Mouse (Mus musculus) heart, embryonic 10.5 days (tissue): Measurements from ENCODE around the gene Mprip. TPM values are rescaled to one million over a fixed set of nuclear protein-coding genes. Genes with fewer than 3 reads are reported as not detected.
"Not testable (repeated sequence)": the region's sequence is repeated elsewhere in the genome, so short reads cannot be mapped to it uniquely, and the experiment has no call there.

Source experiments
- DNase-seq: peaks from one replicate; pipeline ENCODE4 v3.0.0-alpha.2; 2017; ENCODE audit warnings: low spot score
- H3K27ac ChIP-seq: fragments of 300-500 bp; sonication (generic); 2 replicates; pipeline ENCODE4 v1.5.1; 2016; ENCODE audit warnings: mild to moderate bottlenecking
- H3K27me3 ChIP-seq: fragments of 300-500 bp; sonication (generic); 2 replicates; pipeline ENCODE4 v1.6.1; 2016; ENCODE audit warnings: mild to moderate bottlenecking; ENCODE audit not compliant: poor library complexity, insufficient read depth, severe bottlenecking
- H3K36me3 ChIP-seq: fragments of 300-500 bp; sonication (generic); 2 replicates; pipeline ENCODE4 v1.6.1; 2016; ENCODE audit warnings: mild to moderate bottlenecking, moderate library complexity
- H3K4me1 ChIP-seq: fragments of 300-500 bp; sonication (generic); 2 replicates; pipeline ENCODE4 v1.6.1; 2016; ENCODE audit warnings: mild to moderate bottlenecking
- H3K4me3 ChIP-seq: fragments of 300-500 bp; sonication (generic); 2 replicates; pipeline ENCODE4 v1.5.1; 2016; ENCODE audit warnings: mild to moderate bottlenecking, moderate library complexity
- H3K9me3 ChIP-seq: fragments of 300-500 bp; sonication (generic); 2 replicates; pipeline ENCODE4 v1.6.1; 2016; ENCODE audit warnings: mild to moderate bottlenecking, moderate library complexity
- WGBS: fragments of 180-500 bp; shearing (Covaris S2); methylation state at CpG from one replicate; pipeline ENCODE4 v1.1.7; 2016; 5-methylcytosine and 5-hydroxymethylcytosine counted together
- polyA plus RNA-seq: library from polyadenylated mRNA; unstranded; fragments of >200 nt; fragmentation: Nextera tagmentation; extraction: Ambion mirVana; gene quantifications from 2 replicates; pipeline ENCODE4 v1.2.1, GENCODE M21; 2016

The Mprip gene
- polyA plus RNA-seq, 1 experiment from 2014 or later = 36.6 TPM

DNA sequence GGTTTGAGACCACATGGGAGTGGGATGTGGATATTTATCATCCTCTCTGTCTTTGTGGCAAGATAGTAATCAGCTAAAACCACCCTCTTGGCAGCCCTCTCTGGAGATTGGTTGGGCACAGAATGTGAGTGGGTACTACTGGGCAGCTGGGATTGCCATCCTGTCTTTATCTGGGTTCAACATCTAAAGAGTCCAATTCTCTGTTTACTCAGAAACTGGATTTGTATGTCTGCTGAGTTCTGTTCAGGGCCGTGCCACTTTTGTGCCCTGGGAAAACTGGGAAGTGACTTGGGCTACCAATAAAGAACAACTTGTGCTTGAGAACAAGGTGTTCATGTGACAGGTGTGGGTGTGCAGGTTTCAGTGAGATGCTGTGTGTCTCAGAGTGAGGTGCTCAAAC is 73.2 kb downstream of the Mprip start:
- Histone ChIP-seq H3K36me3 (peaks cover 84% of the 10 kb centered on the region), H3K27ac (no peak overlapping the region), H3K4me1 (0 out of 2 replicates have a peak, but pooled peaks cover 11% of the 10 kb centered on the region), H3K27me3 (no peaks in the 10 kb centered on the region), H3K4me3 (no peak overlapping the region), H3K9me3 (no peaks in the 10 kb centered on the region)
- DNase-seq = no peak
- WGBS = 89% methylated on average over 1 of the region's 1 CpGs

DNA sequence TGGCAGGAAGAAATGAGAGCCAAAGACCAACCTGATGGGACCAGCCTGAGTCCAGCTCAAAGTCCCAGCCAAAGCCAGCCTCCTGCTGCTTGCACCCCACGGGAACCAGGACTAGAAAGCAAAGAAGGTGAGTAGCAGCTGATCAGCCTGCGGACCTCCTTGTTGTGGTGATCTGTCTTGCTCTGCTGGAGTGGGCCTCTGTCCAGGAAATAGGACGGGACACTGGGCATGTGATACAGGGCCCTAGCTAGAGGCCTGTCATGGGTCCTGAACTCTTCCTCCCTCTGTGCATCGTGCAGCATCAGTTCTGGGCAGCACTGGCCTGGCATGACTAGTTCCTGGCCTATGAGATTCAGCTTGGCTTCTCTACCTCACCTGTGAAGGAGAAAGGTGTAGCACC is 74.8 kb downstream of the Mprip start:
- Histone ChIP-seq H3K36me3 (peaks cover 84% of the 10 kb centered on the region), H3K4me1 (0 out of 2 replicates have a peak, but pooled peaks cover 11% of the 10 kb centered on the region)
- not testable (repeated sequence) for DNase-seq, H3K27me3 ChIP-seq, H3K27ac ChIP-seq, H3K4me3 ChIP-seq, H3K9me3 ChIP-seq
- 91% methylated on average over 4 of the region's 4 CpGs for WGBS

DNA sequence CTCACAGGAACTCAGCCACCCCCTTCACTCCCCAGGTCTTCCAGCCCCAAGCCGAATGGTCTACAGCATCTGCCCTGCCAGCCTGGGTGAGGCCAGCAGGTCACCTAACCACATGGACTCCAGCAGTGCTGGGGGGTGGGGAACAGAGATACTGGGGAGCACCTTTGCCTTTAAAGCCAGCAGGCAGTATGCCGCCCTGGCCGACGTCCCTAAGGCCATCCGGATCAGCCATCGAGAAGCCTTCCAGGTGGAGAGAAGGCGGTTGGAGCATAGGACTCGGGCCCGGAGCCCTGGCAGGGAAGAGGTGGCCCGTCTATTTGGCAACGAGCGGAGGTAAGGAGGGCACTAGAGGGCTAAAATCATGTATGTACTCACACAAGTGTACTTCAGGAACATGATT is 76.1 kb downstream of the Mprip start:
- 92% methylated on average over 12 of the region's 12 CpGs for WGBS
- no peak for DNase-seq
- H3K4me1 ChIP-seq = 0 out of 2 replicates have a peak, but pooled peaks cover 9% of the 10 kb centered on the region
- H3K27me3 ChIP-seq = no peaks in the 10 kb centered on the region
- H3K36me3 ChIP-seq = peaks cover 87% of the 10 kb centered on the region
- no peak overlapping the region for H3K27ac ChIP-seq
- no peak overlapping the region for H3K4me3 ChIP-seq
- H3K9me3 ChIP-seq = no peaks in the 10 kb centered on the region

DNA sequence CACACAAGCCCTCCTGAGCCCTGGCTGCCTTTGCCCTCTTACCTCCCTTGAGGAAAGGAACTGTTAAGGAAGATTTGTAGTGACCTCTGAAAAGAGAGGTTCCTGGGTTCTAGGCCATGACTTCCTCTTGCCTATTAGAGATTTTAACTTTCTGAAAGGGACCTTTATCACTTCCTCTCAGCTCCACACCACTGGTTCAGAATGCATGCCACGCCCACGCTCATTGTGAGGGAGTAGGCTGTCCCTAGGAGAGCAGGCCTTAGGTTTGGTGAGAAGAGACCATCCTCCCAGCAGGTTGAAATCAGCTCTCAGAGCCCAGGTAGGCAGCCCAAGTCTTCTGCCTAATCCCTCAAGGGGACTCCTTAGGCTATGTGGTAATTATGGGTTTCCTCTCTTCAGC is 78.9 kb downstream of the Mprip start:
- peaks cover 95% of the 10 kb centered on the region for H3K36me3 ChIP-seq
- H3K4me3 ChIP-seq = no peak overlapping the region
- no peaks in the 10 kb centered on the region for H3K27me3 ChIP-seq
- no peak for DNase-seq
- 88% methylated on average over 2 of the region's 2 CpGs for WGBS
- no peaks in the 10 kb centered on the region for H3K9me3 ChIP-seq
- 0 out of 2 replicates have a peak, but pooled peaks cover 4% of the 10 kb centered on the region for H3K4me1 ChIP-seq
- no peak overlapping the region for H3K27ac ChIP-seq

DNA sequence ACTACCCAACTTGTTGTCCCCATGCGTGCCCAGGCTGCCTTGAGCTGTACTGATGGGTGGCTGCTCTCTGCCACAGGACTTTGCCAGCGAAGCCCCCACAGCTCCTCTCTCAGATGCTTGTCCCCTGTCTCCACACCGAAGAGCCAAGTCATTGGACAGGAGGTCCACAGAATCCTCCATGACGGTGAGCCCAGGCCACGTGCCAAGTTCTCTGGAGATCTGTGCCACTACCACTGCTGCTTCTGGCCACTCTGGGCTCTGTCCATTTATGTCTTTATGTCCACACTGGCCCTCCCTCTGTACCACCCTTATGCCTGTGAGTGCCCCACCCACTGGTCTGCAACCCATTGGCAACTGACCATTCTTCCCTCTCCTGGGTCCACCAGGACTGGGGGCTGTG is 80.8 kb downstream of the Mprip start:
- Histone ChIP-seq H3K4me3 (no peak overlapping the region), H3K4me1 (0 out of 2 replicates have a peak, but pooled peaks cover 4% of the 10 kb centered on the region), H3K27me3 (no peaks in the 10 kb centered on the region), H3K27ac (no peak overlapping the region), H3K36me3 (peaks cover 87% of the 10 kb centered on the region), H3K9me3 (no peaks in the 10 kb centered on the region)
- 97% methylated on average over 5 of the region's 5 CpGs for WGBS
- DNase-seq = no peak

DNA sequence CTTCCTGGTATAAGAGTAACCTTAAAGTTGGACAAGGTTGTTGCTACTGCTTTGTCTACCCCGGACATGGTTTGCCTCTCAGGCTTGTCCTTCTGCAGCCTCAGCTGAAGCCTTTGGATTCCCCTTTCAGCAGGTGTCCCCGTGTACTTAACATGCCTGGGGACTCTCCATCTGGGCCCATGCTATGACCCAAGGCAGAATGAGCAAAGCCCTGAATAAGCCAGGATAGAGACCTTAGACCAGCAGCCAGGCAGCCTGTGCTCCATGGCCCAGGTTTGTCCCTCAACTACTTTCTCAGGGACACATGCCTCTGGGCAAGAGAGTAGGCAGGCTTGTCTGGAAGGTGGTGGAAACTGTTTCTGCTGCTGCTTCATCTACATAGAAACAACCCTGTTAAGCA is 82.2 kb downstream of the Mprip start:
- no peak overlapping the region for H3K27ac ChIP-seq
- H3K9me3 ChIP-seq = no peaks in the 10 kb centered on the region
- no peaks in the 10 kb centered on the region for H3K27me3 ChIP-seq
- 95% methylated on average over 2 of the region's 2 CpGs for WGBS
- H3K36me3 ChIP-seq = peaks cover 78% of the 10 kb centered on the region
- no peak overlapping the region for H3K4me3 ChIP-seq
- H3K4me1 ChIP-seq = 0 out of 2 replicates have a peak, but pooled peaks cover 4% of the 10 kb centered on the region
- no peak for DNase-seq

DNA sequence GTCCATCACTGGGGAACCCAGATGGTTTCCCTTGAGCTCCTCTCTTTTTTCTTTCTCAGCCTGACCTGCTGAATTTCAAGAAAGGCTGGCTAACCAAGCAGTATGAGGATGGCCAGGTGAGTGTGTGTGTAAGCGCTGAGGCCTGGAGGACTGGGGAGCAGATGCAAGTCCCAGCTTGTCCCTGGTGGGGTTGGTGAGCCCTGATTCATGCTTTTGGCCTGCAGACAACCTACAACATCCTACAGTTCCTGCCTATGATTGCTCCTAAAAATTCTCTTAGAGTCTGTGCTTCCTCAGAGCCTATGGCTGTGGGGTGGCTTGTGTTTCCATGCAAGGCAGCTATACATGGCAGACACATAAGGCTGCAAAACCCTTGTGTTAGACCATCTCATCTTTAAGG is 82.6 kb downstream of the Mprip start:
- H3K4me3 ChIP-seq = no peak overlapping the region
- no peaks in the 10 kb centered on the region for H3K9me3 ChIP-seq
- 100% methylated on average over 1 of the region's 1 CpGs for WGBS
- no peak for DNase-seq
- H3K27me3 ChIP-seq = no peaks in the 10 kb centered on the region
- H3K4me1 ChIP-seq = 0 out of 2 replicates have a peak, but pooled peaks cover 4% of the 10 kb centered on the region
- no peak overlapping the region for H3K27ac ChIP-seq
- peaks cover 78% of the 10 kb centered on the region for H3K36me3 ChIP-seq

DNA sequence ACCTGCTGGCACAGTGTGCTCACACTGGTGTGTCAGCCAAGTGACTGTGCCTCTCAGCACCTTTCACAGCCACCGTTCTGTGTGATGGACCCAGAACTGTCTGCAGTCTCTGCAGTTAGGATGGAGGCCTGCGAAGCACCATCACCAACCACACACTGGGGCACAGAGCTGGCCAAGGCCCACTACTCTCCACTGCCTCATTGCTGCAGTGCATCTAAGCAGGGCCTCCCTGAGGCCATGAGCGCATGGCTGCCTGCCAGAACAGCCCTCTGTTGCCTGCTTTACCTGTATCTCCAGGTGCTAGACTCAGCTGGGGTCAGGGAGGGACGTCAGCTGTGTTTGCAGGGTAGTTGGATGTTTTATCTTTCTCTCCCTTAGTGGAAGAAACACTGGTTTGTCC is 83.3 kb downstream of the Mprip start:
- no peak for DNase-seq
- Histone ChIP-seq H3K27ac (no peak overlapping the region), H3K9me3 (no peaks in the 10 kb centered on the region), H3K27me3 (no peaks in the 10 kb centered on the region), H3K4me3 (no peak overlapping the region), H3K4me1 (0 out of 2 replicates have a peak, but pooled peaks cover 4% of the 10 kb centered on the region), H3K36me3 (peaks cover 79% of the 10 kb centered on the region)
- WGBS = 94% methylated on average over 4 of the region's 4 CpGs

DNA sequence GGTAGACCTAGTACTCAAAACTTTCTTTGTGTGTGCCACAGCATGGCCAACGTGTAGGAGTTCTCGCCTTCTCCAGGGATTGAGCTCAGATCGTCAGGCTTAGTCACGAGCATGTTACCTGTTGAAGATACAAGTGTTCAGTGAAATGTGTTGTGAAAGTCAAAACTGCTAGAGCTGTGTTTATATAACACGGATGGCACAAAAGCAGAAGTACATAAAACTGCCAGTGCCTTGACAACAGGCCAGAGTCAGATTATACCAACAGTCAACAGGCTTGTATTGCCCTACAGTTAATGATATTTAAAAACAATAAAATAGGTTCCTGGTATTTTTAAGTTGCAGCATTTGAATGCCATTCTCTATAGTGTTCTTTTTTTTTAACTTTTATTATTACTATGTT is 84.7 kb downstream of the Mprip start:
- peaks cover 79% of the 10 kb centered on the region for H3K36me3 ChIP-seq
- 89% methylated on average over 5 of the region's 5 CpGs for WGBS

DNA sequence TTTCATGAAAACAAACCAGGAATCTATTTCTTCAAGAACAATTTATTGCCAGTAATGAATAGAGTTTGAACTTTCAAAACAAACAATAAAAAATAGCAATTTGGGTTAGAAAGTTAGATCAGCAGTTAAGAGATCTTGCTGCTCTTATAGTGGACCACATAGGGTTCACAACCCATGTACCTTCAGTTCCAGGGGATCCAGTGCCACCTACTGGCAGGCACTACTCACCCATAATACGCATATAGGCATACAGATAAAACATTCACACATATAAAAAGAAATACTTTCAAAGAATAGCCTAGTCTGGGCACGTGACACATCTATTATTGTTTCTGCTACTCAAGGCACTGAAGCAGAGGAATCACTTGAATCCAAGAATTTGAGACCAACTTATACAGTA is 85.5 kb downstream of the Mprip start:
- 84% methylated on average over 2 of the region's 2 CpGs for WGBS
- Histone ChIP-seq H3K4me3 (no peak overlapping the region), H3K27ac (no peak overlapping the region), H3K4me1 (0 out of 2 replicates have a peak, but pooled peaks cover 4% of the 10 kb centered on the region), H3K9me3 (no peaks in the 10 kb centered on the region), H3K36me3 (peaks cover 79% of the 10 kb centered on the region), H3K27me3 (no peaks in the 10 kb centered on the region)
- DNase-seq = no peak

More for the DNA sequence above, 84.7 kb downstream of the Mprip start:
- H3K4me1 ChIP-seq = 0 out of 2 replicates have a peak, but pooled peaks cover 4% of the 10 kb centered on the region
- no peaks in the 10 kb centered on the region for H3K27me3 ChIP-seq
- no peak overlapping the region for H3K4me3 ChIP-seq
- DNase-seq = no peak
- no peak overlapping the region for H3K27ac ChIP-seq
- no peaks in the 10 kb centered on the region for H3K9me3 ChIP-seq

DNA sequence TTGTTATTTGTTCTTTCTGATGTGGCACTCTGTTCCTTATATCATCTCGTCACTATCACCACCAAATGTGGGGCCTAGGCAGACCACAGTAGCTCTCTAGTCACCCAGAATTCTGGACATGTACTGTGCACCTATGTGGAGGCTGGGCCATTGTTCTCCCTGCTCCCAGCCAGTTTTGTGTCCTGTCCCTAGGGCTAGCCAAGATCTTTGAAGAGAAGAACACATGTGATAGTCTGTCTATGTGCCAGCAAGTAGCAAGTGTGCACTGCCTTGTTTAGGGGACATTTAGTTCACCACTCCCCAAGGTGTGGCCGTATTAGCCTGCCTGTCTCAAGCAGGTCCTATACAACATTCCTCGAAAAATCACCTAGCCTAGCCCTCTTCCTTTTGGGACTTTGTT is 87.9 kb downstream of the Mprip start:
- Histone ChIP-seq H3K4me1 (no peaks in the 10 kb centered on the region), H3K4me3 (no peak overlapping the region), H3K36me3 (peaks cover 79% of the 10 kb centered on the region), H3K9me3 (no peaks in the 10 kb centered on the region), H3K27ac (no peak overlapping the region), H3K27me3 (no peaks in the 10 kb centered on the region)
- 89% methylated on average over 3 of the region's 3 CpGs for whole genome bisulfite sequencing
- DNase-seq = no peak

DNA sequence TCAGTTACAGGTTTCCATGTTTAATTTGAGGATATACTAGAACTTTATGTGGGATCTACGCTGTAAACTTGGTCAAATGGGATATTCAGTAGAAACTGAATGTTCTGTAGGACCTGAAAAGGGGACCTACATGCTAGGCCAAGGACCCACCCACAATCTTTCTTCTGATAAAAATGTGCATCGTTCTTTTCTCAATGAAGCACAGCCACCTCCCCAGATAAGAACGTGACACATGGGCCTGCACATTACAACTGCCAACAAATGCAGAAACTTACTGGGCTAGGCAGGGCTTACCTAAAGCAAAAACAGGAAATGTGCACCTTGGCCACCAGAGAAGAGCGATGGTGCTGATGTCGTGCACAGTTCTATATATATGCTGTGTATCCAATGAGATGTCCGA is 93.4 kb downstream of the Mprip start:
- Histone ChIP-seq H3K4me3 (no peak overlapping the region), H3K9me3 (no peaks in the 10 kb centered on the region), H3K4me1 (peaks cover 11% of the 10 kb centered on the region), H3K36me3 (peaks cover 99% of the 10 kb centered on the region), H3K27me3 (no peaks in the 10 kb centered on the region), H3K27ac (no peak overlapping the region)
- no peak for DNase-seq
- WGBS = 93% methylated on average over 6 of the region's 6 CpGs

DNA sequence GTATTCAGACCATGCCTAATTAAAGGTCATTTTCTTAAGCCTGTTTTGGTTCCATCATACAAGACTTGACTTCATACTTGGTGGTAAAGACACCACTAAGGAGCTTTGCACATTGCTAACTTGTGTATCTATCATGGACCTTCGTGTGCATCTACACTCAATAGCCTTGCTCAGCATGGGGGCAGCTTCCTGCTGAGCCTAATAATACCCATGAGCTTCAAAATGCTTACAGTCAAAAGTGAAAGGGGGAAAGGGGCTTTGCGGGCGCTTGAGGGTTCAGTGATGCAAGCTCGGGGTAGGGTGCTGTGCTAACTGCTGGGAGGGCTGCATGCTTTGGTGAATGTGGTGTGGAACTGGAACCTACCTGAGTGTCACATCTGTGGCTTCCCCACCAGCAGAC is 95.2 kb downstream of the Mprip start:
- whole genome bisulfite sequencing = 91% methylated on average over 4 of the region's 4 CpGs
- Histone ChIP-seq H3K27me3 (no peaks in the 10 kb centered on the region), H3K36me3 (peaks cover 99% of the 10 kb centered on the region), H3K4me1 (peaks cover 14% of the 10 kb centered on the region), H3K27ac (no peak overlapping the region), H3K9me3 (no peaks in the 10 kb centered on the region), H3K4me3 (no peak overlapping the region)
- no peak for DNase-seq
